Mouse (Mus musculus): Measurements from ENCODE around the gene Ptprb. TPM values are rescaled to one million over a fixed set of nuclear protein-coding genes. Genes with fewer than 3 reads are reported as not detected.

The Ptprb gene
- total and polyA plus RNA-seq, 3 experiments, result not detected

DNA sequence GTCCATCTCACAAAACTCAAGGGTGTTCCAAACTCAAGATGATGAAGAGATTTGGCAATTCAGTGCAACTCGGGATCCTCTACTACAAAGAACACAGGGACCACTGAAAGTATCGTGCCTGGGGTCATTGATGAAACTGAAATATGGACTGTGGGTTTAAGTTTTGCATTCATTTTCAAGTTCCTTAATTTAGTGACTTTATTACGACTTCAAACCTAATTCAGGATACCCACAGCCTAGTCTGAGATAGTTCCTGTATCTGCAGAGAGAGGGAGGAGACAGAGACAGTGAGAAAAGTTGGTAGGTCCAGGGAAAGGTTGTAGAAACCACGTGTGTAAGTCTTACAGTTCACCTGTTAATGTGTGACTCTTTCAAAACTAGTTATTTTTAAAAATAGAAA, 15.2 kb downstream of the Ptprb start:
- TF ChIP-seq SMC3 (IDR thresholded peaks at IDR 0.05; ENCODE audit: low read depth, low read length) (no peak), E2F4 (IDR thresholded peaks at IDR 0.05; ENCODE audit: borderline replicate concordance, low read depth, low read length) (no peak), ETS1 (IDR thresholded peaks at IDR 0.05; ENCODE audit: low read depth, low read length) (no peak), POLR2A (IDR thresholded peaks at IDR 0.05; ENCODE audit: control insufficient read depth in 1 of 2, insufficient read depth in 1 of 2, low read depth in 1 of 2, low read length in 2 of 2, poor library complexity in 1 of 2) (no peak), ZC3H11A (IDR thresholded peaks at IDR 0.05; ENCODE audit: low read depth, low read length) (no peak), EP300 (IDR thresholded peaks at IDR 0.05; ENCODE audit: low read depth in 1 of 2, low read length in 2 of 2) (no peak), ZMIZ1 (IDR thresholded peaks at IDR 0.05; ENCODE audit: low read depth, low read length) (no peak), GATA1 (IDR thresholded peaks at IDR 0.05; ENCODE audit: low read depth, low read length) (no peak), USF1 (IDR thresholded peaks at IDR 0.05; ENCODE audit: low read depth, low read length) (no peak), MAZ (IDR thresholded peaks at IDR 0.05; ENCODE audit: low read depth, low read length) (no peak), CTCF (IDR thresholded peaks at IDR 0.05 in 2 of 3, conservative IDR thresholded peaks at IDR 0.05 in 1 of 3; ENCODE audit: control insufficient read depth in 1 of 3, insufficient read depth in 1 of 3, low read depth in 2 of 3, low read length in 3 of 3, poor library complexity in 1 of 3, severe bottlenecking in 1 of 3) (no peak), TBP (IDR thresholded peaks at IDR 0.05; ENCODE audit: low read depth, low read length) (no peak), GABPA (IDR thresholded peaks at IDR 0.05; ENCODE audit: low read depth, low read length) (no peak), ZKSCAN1 (IDR thresholded peaks at IDR 0.05; ENCODE audit: low read depth, low read length) (no peak)
- Histone ChIP-seq H3K79me2 (ENCODE audit: control insufficient read depth, insufficient read depth, low read length, poor library complexity) (no peaks in the 10 kb centered on the region), H3K36me3 (ENCODE audit: control insufficient read depth in 1 of 2, insufficient read depth in 2 of 2, low read length in 2 of 2) (no peaks in the 10 kb centered on the region), H3K27me3 (ENCODE audit: control insufficient read depth in 1 of 2, insufficient read depth in 2 of 2, low read length in 2 of 2) (no peaks in the 10 kb centered on the region), H3K4me3 (ENCODE audit: control insufficient read depth in 1 of 2, insufficient read depth in 1 of 2, low read depth in 2 of 2, low read length in 2 of 2) (no peak overlapping the region), H3K4me1 (ENCODE audit: control insufficient read depth in 1 of 2, insufficient read depth in 2 of 2, low read length in 2 of 2) (no peaks in the 10 kb centered on the region), H3K9ac (ENCODE audit: control insufficient read depth, low read depth, low read length, poor library complexity, severe bottlenecking) (no peak overlapping the region), H3K27ac (ENCODE audit: control insufficient read depth, low read depth, low read length) (no peak overlapping the region), H3K9me3 (replicated peaks; ENCODE audit: insufficient read depth, low read length) (no peaks in the 10 kb centered on the region)
- DNase-seq (ENCODE audit: low read depth, low spot score), result no peak

DNA sequence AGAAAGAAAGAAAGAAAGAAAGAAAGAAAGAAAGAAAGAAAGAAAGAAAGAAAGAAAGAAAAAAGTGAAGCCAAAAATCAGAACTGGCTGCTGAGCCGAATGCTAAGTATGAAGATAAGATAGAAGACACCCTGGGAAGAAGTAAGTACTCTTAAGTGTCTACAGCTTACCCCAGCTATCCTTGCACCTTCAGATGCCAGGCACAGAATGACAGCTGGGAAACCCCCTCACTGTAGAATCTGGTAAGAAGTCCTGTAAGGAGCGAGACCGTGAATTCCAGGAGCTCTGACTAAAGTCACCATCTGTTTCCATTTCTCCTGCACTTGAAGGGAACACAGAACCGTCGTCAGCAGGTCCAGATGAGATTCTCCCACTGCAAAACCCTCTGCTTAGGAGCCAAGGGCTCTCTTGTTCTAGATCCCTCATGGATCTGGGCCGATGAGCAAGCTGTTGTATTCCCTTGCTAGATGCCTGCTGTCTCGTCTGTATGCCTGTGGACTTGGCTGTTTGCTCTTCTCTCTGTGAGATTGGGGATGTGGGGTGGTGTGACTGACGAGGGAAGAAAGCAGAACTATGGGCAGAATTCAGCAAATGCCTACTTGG, 15.9 kb downstream of the Ptprb start:
- H3K9ac ChIP-seq (ENCODE audit: control insufficient read depth, low read depth, low read length, poor library complexity, severe bottlenecking), result no peak overlapping the region
- TF ChIP-seq MYC (IDR thresholded peaks at IDR 0.05; ENCODE audit: low read depth, low read length) (no peak), TAL1 (IDR thresholded peaks at IDR 0.05; ENCODE audit: low read length) (no peak), SMC3 (IDR thresholded peaks at IDR 0.05; ENCODE audit: low read depth, low read length) (no peak), MAX (IDR thresholded peaks at IDR 0.05; ENCODE audit: low read length) (no peak), USF1 (IDR thresholded peaks at IDR 0.05; ENCODE audit: low read depth, low read length) (no peak), BHLHE40 (IDR thresholded peaks at IDR 0.05; ENCODE audit: borderline replicate concordance, low read depth, low read length) (no peak), MEF2A (IDR thresholded peaks at IDR 0.05; ENCODE audit: extremely low read depth, insufficient replicate concordance, low read depth, low read length, poor library complexity, severe bottlenecking) (no peak), ZKSCAN1 (IDR thresholded peaks at IDR 0.05; ENCODE audit: low read depth, low read length) (no peak), ZNF384 (IDR thresholded peaks at IDR 0.05; ENCODE audit: low read depth, low read length) (no peak), UBTF (IDR thresholded peaks at IDR 0.05; ENCODE audit: borderline replicate concordance, insufficient read depth, low read depth, low read length) (no peak), E2F4 (IDR thresholded peaks at IDR 0.05; ENCODE audit: borderline replicate concordance, low read depth, low read length) (no peak), TBP (IDR thresholded peaks at IDR 0.05; ENCODE audit: low read depth, low read length) (no peak), CHD1 (IDR thresholded peaks at IDR 0.05; ENCODE audit: low read depth, low read length) (no peak), CTCF (IDR thresholded peaks at IDR 0.05 in 2 of 3, conservative IDR thresholded peaks at IDR 0.05 in 1 of 3; ENCODE audit: control insufficient read depth in 1 of 3, insufficient read depth in 1 of 3, low read depth in 2 of 3, low read length in 3 of 3, poor library complexity in 1 of 3, severe bottlenecking in 1 of 3) (no peak), GATA1 (IDR thresholded peaks at IDR 0.05; ENCODE audit: low read depth, low read length) (no peak)
- no peaks in the 10 kb centered on the region for H3K36me3 ChIP-seq (ENCODE audit: control insufficient read depth in 1 of 2, insufficient read depth in 2 of 2, low read length in 2 of 2)
- no peak for DNase-seq (ENCODE audit: low read depth, low spot score)
- no peaks in the 10 kb centered on the region for H3K27me3 ChIP-seq (ENCODE audit: control insufficient read depth in 1 of 2, insufficient read depth in 2 of 2, low read length in 2 of 2)
- no peak overlapping the region for H3K4me3 ChIP-seq (ENCODE audit: control insufficient read depth in 1 of 2, insufficient read depth in 1 of 2, low read depth in 2 of 2, low read length in 2 of 2)
- no peak overlapping the region for H3K27ac ChIP-seq (ENCODE audit: control insufficient read depth, low read depth, low read length)
- H3K9me3 ChIP-seq (replicated peaks; ENCODE audit: insufficient read depth, low read length), result no peaks in the 10 kb centered on the region
- H3K4me1 ChIP-seq (ENCODE audit: control insufficient read depth in 1 of 2, insufficient read depth in 2 of 2, low read length in 2 of 2), result no peaks in the 10 kb centered on the region
- no peaks in the 10 kb centered on the region for H3K79me2 ChIP-seq (ENCODE audit: control insufficient read depth, insufficient read depth, low read length, poor library complexity)
